Mouse (Mus musculus): ENCODE results near the gene Ssr1. TPM values are rescaled to one million over a fixed set of nuclear protein-coding genes. Genes with fewer than 3 reads are reported as not detected.

Gene Ssr1
- polyA plus RNA-seq, 1 experiment from 2014 or later = 118 TPM

- Histone ChIP-seq H3K36me3 (ENCODE audit: control insufficient read depth, insufficient read depth, low read length) (no peaks in the 10 kb centered on the region), H3K4me1 (replicated peaks; ENCODE audit: control insufficient read depth, insufficient read depth, low read length) (no peaks in the 10 kb centered on the region), H3K4me2 (ENCODE audit: low read depth, low read length, severe bottlenecking) (no peak overlapping the region), H3K27ac (ENCODE audit: low read depth, low read length) (no peak overlapping the region), H3K9me3 (ENCODE audit: control insufficient read depth, low read length) (no peaks in the 10 kb centered on the region), H3K4me3 (ENCODE audit: low read depth, low read length) (no peak overlapping the region), H3K27me3 (ENCODE audit: control insufficient read depth, insufficient read depth, low read length) (no peaks in the 10 kb centered on the region), H3K9ac (ENCODE audit: low read length) (no peak overlapping the region)
- ATAC-seq (replicated peaks; ENCODE audit: low FRiP score) (no peak), DNase-seq (ENCODE audit: low spot score) (no peak)
- WGBS = 81% methylated on average over 4 of the region's 4 CpGs
Observed at GRCm38 (mm10) chr13:37924461-37924948, 69.5 kb downstream of the Ssr1 start.

- no peak overlapping the region for H3K9ac ChIP-seq (ENCODE audit: low read length)
- ATAC-seq (replicated peaks; ENCODE audit: low FRiP score) = no peak
- WGBS = 94% methylated on average over 10 of the region's 10 CpGs
- no peak for DNase-seq (ENCODE audit: low spot score)
- H3K4me2 ChIP-seq (ENCODE audit: low read depth, low read length, severe bottlenecking) = no peak overlapping the region
- no peak overlapping the region for H3K27ac ChIP-seq (ENCODE audit: low read depth, low read length)
- no peaks in the 10 kb centered on the region for H3K27me3 ChIP-seq (ENCODE audit: control insufficient read depth, insufficient read depth, low read length)
- H3K4me3 ChIP-seq (ENCODE audit: low read depth, low read length) = no peak overlapping the region
- no peaks in the 10 kb centered on the region for H3K36me3 ChIP-seq (ENCODE audit: control insufficient read depth, insufficient read depth, low read length)
- no peaks in the 10 kb centered on the region for H3K4me1 ChIP-seq (replicated peaks; ENCODE audit: control insufficient read depth, insufficient read depth, low read length)
- no peaks in the 10 kb centered on the region for H3K9me3 ChIP-seq (ENCODE audit: control insufficient read depth, low read length)
Observed at GRCm38 (mm10) chr13:37923643-37924460, 70.2 kb downstream of the Ssr1 start.

GRCm38 (mm10) chr13:37923091-37923490, 70.9 kb downstream of the Ssr1 start:
- H3K9ac ChIP-seq (ENCODE audit: low read length) = no peak overlapping the region
- WGBS = 91% methylated on average over 4 of the region's 4 CpGs
- H3K9me3 ChIP-seq (ENCODE audit: control insufficient read depth, low read length) = no peaks in the 10 kb centered on the region
- ATAC-seq (replicated peaks; ENCODE audit: low FRiP score) (no peak), DNase-seq (ENCODE audit: low spot score) (no peak)
- no peak overlapping the region for H3K4me2 ChIP-seq (ENCODE audit: low read depth, low read length, severe bottlenecking)
- no peaks in the 10 kb centered on the region for H3K4me1 ChIP-seq (replicated peaks; ENCODE audit: control insufficient read depth, insufficient read depth, low read length)
- no peaks in the 10 kb centered on the region for H3K27me3 ChIP-seq (ENCODE audit: control insufficient read depth, insufficient read depth, low read length)
- H3K36me3 ChIP-seq (ENCODE audit: control insufficient read depth, insufficient read depth, low read length) = no peaks in the 10 kb centered on the region
- H3K27ac ChIP-seq (ENCODE audit: low read depth, low read length) = no peak overlapping the region
- H3K4me3 ChIP-seq (ENCODE audit: low read depth, low read length) = no peak overlapping the region

- H3K36me3 ChIP-seq (ENCODE audit: control insufficient read depth, insufficient read depth, low read length) = no peaks in the 10 kb centered on the region
- DNase-seq (ENCODE audit: low spot score) = no peak
- no peak for ATAC-seq (replicated peaks; ENCODE audit: low FRiP score)
- H3K27ac ChIP-seq (ENCODE audit: low read depth, low read length) = no peak overlapping the region
- no peaks in the 10 kb centered on the region for H3K9me3 ChIP-seq (ENCODE audit: control insufficient read depth, low read length)
- no peak overlapping the region for H3K4me2 ChIP-seq (ENCODE audit: low read depth, low read length, severe bottlenecking)
- WGBS = 29% methylated on average over 2 of the region's 2 CpGs
- H3K4me1 ChIP-seq (replicated peaks; ENCODE audit: control insufficient read depth, insufficient read depth, low read length) = no peaks in the 10 kb centered on the region
- H3K9ac ChIP-seq (ENCODE audit: low read length) = no peak overlapping the region
- no peak overlapping the region for H3K4me3 ChIP-seq (ENCODE audit: low read depth, low read length)
- no peaks in the 10 kb centered on the region for H3K27me3 ChIP-seq (ENCODE audit: control insufficient read depth, insufficient read depth, low read length)
Observed at GRCm38 (mm10) chr13:37920727-37921126, 73.3 kb downstream of the Ssr1 start.

DNA sequence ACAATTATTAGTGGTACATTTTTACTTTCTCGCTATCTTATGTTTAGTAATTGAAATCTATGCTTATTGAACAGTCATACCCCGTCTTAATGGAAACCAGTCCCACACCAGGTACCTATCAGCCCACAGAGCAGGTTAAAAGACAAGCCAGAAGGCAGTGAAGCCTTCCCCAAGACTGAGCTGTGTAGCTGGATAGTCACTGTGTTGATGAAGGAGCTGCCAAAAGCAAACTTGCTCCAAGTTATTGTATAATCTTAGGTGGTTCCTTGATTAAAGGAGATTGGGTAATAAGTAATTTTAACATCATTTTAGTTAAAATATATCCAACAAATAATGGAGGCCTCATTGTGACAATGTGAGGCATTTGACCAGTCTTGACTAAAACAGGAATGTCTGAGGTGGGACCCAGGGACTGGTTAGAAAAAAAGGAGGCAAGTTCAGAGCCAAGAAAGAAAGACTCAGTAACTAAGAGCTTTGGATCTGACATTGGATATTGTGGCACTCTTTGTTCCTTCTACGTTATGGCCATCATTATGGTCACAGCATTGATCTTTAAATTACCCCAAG, 74.2 kb downstream of the Ssr1 start:
- no peaks in the 10 kb centered on the region for H3K27me3 ChIP-seq (ENCODE audit: control insufficient read depth, insufficient read depth, low read length)
- no peaks in the 10 kb centered on the region for H3K9me3 ChIP-seq (ENCODE audit: control insufficient read depth, low read length)
- H3K36me3 ChIP-seq (ENCODE audit: control insufficient read depth, insufficient read depth, low read length) = no peaks in the 10 kb centered on the region
- H3K4me3 ChIP-seq (ENCODE audit: low read depth, low read length) = no peak overlapping the region
- no peak overlapping the region for H3K4me2 ChIP-seq (ENCODE audit: low read depth, low read length, severe bottlenecking)
- ATAC-seq (replicated peaks; ENCODE audit: low FRiP score) (no peak), DNase-seq (ENCODE audit: low spot score) (no peak)
- WGBS = 86% methylated on average over 3 of the region's 3 CpGs
- H3K9ac ChIP-seq (ENCODE audit: low read length) = no peak overlapping the region
- H3K4me1 ChIP-seq (replicated peaks; ENCODE audit: control insufficient read depth, insufficient read depth, low read length) = no peaks in the 10 kb centered on the region
- H3K27ac ChIP-seq (ENCODE audit: low read depth, low read length) = no peak overlapping the region

- DNase-seq (ENCODE audit: low spot score) (no peak), ATAC-seq (replicated peaks; ENCODE audit: low FRiP score) (no peak)
- no peak overlapping the region for H3K27ac ChIP-seq (ENCODE audit: low read depth, low read length)
- no peaks in the 10 kb centered on the region for H3K27me3 ChIP-seq (ENCODE audit: control insufficient read depth, insufficient read depth, low read length)
- no peak overlapping the region for H3K9ac ChIP-seq (ENCODE audit: low read length)
- H3K4me1 ChIP-seq (replicated peaks; ENCODE audit: control insufficient read depth, insufficient read depth, low read length) = no peaks in the 10 kb centered on the region
- WGBS = 89% methylated on average over 15 of the region's 15 CpGs
- no peaks in the 10 kb centered on the region for H3K9me3 ChIP-seq (ENCODE audit: control insufficient read depth, low read length)
- no peaks in the 10 kb centered on the region for H3K36me3 ChIP-seq (ENCODE audit: control insufficient read depth, insufficient read depth, low read length)
- H3K4me3 ChIP-seq (ENCODE audit: low read depth, low read length) = no peak overlapping the region
- H3K4me2 ChIP-seq (ENCODE audit: low read depth, low read length, severe bottlenecking) = no peak overlapping the region
Observed at GRCm38 (mm10) chr13:37918336-37919261, 75.4 kb downstream of the Ssr1 start.

Other genes starting within 250 kb of the Ssr1 start
- 6.3 and 7.7 TPM in 2 replicates for gene Rreb1, start 215.8 kb downstream of the Ssr1 start, polyA plus RNA-seq (2014; fragmentation: Nextera tagmentation; extraction: Ambion mirVana)
- 49.5 and 53.6 TPM in 2 replicates for gene Riok1, start 42.8 kb upstream of the Ssr1 start, polyA plus RNA-seq (2014; fragmentation: Nextera tagmentation; extraction: Ambion mirVana)
- 0.87 and 0.99 TPM in 2 replicates for gene Cage1, start 42.9 kb upstream of the Ssr1 start, polyA plus RNA-seq (2014; fragmentation: Nextera tagmentation; extraction: Ambion mirVana)
- gene Dsp, start 157.1 kb upstream of the Ssr1 start, polyA plus RNA-seq (2014; fragmentation: Nextera tagmentation; extraction: Ambion mirVana) = 1.1 and 1.3 TPM in 2 replicates
- 44.8 and 45.5 TPM in 2 replicates for gene Snrnp48, start 210.7 kb upstream of the Ssr1 start, polyA plus RNA-seq (2014; fragmentation: Nextera tagmentation; extraction: Ambion mirVana)